ENCODE assay signal across 26 mouse cellular contexts in the genomic region with DNA sequence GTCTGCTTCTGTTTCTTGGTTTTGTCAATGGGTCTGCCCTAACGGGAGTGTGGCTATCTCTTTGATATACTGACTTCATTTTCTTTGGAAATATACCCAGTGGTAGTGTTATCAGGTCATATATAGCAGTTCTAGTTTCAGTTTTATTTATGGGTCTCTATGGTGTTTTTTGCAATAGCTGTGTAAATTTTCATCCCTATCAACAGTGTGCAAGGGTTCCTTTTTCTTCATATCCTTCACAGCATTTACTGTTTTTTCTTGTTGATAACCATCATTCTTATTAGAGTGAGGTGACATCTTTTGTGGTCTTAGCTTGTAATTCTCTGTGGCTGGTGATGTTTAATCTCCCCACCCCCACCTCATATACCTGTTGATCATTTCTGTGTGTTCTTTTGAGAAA.
"Had no signal": no experiment of that assay in that cellular context is flagged by ENCODE, and none has a peak within 500 bp of the region (broad histone marks: within the 10 kb centered on the region; RNA-seq: fewer than 3 reads in every experiment).

No protein-coding gene starts in this region.

- H3K4me3 ChIP-seq: heart, adult 2 months; heart, embryonic 13.5 days; heart, embryonic 15.5 days; hindbrain, embryonic 12.5 days; kidney, embryonic 15.5 days; layer of hippocampus, adult 2 months; left cerebral cortex, adult 2 months; limb, embryonic 13.5 days; limb, embryonic 15.5 days; liver, embryonic 12.5 days had no signal

- H3K27ac ChIP-seq: heart, adult 2 months; heart, embryonic 13.5 days; heart, embryonic 15.5 days; hindbrain, embryonic 12.5 days; hindbrain, embryonic 14.5 days; kidney, embryonic 15.5 days; kidney, postnatal 0 days; layer of hippocampus, adult 2 months; left cerebral cortex, adult 2 months; limb, embryonic 13.5 days; limb, embryonic 15.5 days; liver, embryonic 12.5 days; liver, embryonic 14.5 days had no signal

- H3K9me3 ChIP-seq: heart, embryonic 15.5 days; hindbrain, embryonic 12.5 days; kidney, embryonic 15.5 days; limb, embryonic 13.5 days; limb, embryonic 15.5 days; liver, embryonic 12.5 days had no signal

- H3K4me1 ChIP-seq: heart, embryonic 13.5 days; heart, embryonic 15.5 days; hindbrain, embryonic 12.5 days; kidney, embryonic 15.5 days; limb, embryonic 13.5 days; limb, embryonic 15.5 days had no signal

- ATAC-seq: hindbrain, embryonic 16.5 days; intestine, embryonic 16.5 days; liver, embryonic 12.5 days had no signal

- H3K4me2 ChIP-seq: heart, embryonic 11.5 days; heart, embryonic 13.5 days; heart, embryonic 15.5 days; hindbrain, embryonic 12.5 days; hindbrain, embryonic 14.5 days; kidney, embryonic 15.5 days; limb, embryonic 13.5 days; limb, embryonic 15.5 days; liver, embryonic 12.5 days had no signal

- H3K36me3 ChIP-seq: heart, embryonic 13.5 days; heart, embryonic 15.5 days; hindbrain, embryonic 12.5 days; kidney, embryonic 15.5 days; limb, embryonic 13.5 days; limb, embryonic 15.5 days; liver, embryonic 12.5 days had no signal

- H3K27me3 ChIP-seq: heart, embryonic 13.5 days; heart, embryonic 15.5 days; hindbrain, embryonic 12.5 days; limb, embryonic 13.5 days; limb, embryonic 15.5 days; liver, embryonic 12.5 days had no signal

- H3K9ac ChIP-seq: heart, embryonic 13.5 days; heart, embryonic 15.5 days; hindbrain, embryonic 12.5 days; hindbrain, embryonic 14.5 days; kidney, embryonic 15.5 days; limb, embryonic 13.5 days; limb, embryonic 15.5 days; liver, embryonic 12.5 days; liver, embryonic 14.5 days had no signal

- DNase-seq: gastrocnemius, postnatal 14 days; gastrocnemius, postnatal 36 days; heart, adult 2 months; heart, postnatal 14 days; heart, postnatal 36 days; kidney, adult 11 months; kidney, adult 2 months; kidney, adult 9 months; kidney, postnatal 14 days; kidney, postnatal 36 days; left cerebral cortex, postnatal 4 days had no signal
